Mouse (Mus musculus) 3134 (cell line): Measurements from ENCODE around the gene Fgf22.
"Not testable (repeated sequence)": the region's sequence is repeated elsewhere in the genome, so short reads cannot be mapped to it uniquely, and the experiment has no call there.

Experiments used
- DNase-seq: peaks from one replicate; pipeline ENCODE4 v3.0.0-alpha.2; 2011; ENCODE audit warnings: low spot score; ENCODE audit not compliant: insufficient read length; ENCODE audit errors: extremely low read depth

The Fgf22 gene

DNA sequence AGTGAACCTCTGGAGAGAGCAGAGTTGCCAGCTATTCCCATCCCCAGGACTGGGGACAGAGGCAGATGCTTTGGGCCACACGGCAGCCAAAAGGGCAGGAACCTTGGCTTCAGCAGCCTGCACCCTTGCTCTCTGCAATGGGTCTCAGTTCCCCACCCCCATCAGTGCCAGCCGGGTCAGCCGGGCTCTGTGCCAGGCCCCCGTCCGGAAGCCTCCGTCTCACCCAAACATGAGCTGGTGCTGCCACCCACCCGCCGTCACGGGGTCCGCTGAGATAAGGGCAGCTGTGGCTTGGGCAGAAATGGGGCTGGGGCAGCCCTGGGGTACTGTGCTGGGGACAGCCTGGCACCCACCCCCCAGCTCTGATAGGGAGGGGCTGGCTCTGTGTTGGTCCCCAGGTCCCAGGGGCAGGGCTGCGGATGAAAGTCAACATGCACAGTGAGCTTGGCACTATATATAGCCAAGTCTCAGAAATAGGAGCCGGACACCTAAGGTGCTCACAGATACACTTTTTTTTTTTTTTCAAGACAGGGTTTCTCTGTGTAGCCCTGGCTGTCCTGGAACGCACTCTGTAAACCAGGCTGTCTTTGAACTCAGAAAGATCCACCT, 25.4 kb upstream of the Fgf22 start:
- no peak for DNase-seq

GRCm38 (mm10) chr10:79732500-79732899, 22.4 kb upstream of the Fgf22 start:
- no peak for DNase-seq

DNA sequence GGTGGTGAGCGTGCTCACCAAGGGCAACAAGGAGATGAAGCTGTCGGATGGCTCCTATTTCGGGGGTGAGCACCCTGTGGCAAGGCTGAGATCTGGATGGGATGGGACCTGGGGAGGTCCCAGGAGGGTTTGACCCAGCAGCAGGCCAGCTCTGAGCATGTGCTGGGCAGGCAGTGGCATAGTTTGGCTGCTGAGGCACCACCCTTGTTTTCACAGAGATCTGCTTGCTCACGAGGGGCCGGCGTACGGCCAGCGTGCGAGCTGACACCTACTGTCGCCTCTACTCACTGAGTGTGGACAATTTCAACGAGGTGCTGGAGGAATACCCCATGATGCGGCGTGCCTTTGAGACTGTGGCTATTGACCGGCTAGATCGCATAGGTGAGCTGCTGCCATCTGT, 21.0 kb upstream of the Fgf22 start:
- no peak for DNase-seq

GRCm38 (mm10) chr10:79735361-79735760, 19.5 kb upstream of the Fgf22 start:
- DNase-seq = no peak

DNA sequence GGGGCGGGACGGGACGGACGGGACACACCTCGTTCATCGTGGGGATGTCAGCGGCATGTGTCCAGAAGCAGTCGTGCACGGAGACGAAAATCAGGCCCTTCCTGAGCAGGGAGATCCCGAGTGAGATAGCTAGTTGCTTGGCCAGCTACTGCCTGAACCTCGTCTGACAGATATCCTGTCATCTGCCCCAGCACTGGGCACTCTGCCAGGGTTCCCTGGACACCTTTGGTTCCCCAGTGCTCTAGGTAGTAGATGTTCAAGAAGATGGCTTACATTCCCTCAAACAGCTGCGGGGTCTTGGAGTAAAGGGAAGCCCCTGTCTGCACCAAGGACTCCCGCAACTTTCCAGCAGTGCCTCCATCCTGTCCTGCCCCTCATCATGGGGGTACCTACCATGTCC, 18.2 kb upstream of the Fgf22 start:
- DNase-seq = no peak

DNA sequence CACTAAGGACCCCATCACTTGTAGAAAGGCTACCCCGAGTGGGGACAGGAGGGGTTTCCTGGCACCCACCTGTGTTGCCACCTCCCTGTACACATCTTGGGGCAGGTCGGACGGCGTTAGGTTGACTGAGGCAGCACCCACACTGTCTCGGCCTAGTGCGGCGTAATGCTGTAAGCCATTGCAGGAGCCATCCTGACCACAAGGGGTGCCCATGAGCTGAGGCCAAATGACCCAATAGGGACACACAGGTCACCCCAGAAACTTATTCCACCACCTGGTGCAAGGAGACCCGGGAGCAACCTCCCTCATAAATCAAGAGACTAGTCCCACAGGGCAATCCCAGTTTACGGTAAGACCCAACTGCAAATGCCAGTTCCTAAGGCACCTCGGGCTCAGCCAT, 16.6 kb upstream of the Fgf22 start:
- no peak for DNase-seq

- DNase-seq = no peak
These were observed 15.6 kb upstream of the Fgf22 start for GRCm38 (mm10) chr10:79739234-79739633.

- DNase-seq = no peak
These were observed 14.0 kb upstream of the Fgf22 start for GRCm38 (mm10) chr10:79740863-79741262.

- no peak for DNase-seq
These were observed 11.7 kb upstream of the Fgf22 start for GRCm38 (mm10) chr10:79743161-79743560.

DNA sequence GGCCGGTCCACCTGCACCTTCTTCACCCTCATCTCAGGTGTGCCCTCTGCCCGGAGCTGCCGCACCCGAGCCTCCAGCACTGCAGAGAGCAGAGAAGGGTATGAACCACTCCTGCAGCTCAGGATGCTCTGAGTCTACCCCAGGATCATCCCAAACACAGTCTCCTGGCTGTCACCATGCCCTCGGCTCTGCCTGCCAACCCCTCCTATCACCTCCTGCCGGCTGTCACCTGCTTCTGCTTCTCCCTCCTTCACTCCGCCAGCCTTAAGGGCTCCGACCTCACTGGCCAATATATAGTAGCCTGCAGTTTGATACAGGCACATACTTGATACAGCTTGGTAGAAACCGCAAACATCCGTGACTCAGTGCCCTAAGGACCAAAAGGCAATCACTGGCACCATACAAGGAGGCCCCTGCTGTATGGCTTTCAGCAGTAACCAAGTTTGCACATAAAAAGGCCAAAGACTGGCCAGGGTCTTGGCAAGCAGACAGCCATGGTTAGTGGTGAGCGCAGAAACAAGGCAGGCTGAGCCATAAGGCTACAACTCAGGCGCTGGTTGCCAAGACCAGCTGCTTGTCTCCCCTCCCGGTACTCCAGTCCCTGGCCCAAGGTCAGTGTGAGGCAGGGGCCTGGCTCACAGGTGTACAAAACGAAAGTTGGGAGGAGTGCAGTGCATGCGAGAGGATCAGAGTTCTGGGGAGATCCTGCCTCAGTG, 11.1 kb upstream of the Fgf22 start:
- no peak for DNase-seq

DNA sequence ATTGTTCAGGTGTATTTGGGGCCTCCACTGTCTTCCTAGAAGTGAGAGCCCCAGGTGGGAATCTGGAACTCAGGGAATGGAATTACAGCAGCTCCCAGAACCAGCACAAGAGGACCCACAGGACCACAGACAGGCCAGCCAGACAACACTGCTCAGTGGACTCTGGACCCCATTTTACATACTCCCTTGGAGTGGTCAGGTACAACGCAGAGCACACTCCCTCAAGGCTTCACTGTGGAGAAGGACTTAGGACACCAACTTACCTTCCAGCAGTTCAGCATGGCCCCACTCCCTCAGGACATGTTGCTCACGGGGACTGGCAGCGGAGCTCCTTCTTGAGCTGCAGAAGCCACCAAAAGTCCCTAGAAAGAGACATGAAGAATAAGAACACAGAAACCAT, 9.5 kb upstream of the Fgf22 start:
- DNase-seq = no peak

DNA sequence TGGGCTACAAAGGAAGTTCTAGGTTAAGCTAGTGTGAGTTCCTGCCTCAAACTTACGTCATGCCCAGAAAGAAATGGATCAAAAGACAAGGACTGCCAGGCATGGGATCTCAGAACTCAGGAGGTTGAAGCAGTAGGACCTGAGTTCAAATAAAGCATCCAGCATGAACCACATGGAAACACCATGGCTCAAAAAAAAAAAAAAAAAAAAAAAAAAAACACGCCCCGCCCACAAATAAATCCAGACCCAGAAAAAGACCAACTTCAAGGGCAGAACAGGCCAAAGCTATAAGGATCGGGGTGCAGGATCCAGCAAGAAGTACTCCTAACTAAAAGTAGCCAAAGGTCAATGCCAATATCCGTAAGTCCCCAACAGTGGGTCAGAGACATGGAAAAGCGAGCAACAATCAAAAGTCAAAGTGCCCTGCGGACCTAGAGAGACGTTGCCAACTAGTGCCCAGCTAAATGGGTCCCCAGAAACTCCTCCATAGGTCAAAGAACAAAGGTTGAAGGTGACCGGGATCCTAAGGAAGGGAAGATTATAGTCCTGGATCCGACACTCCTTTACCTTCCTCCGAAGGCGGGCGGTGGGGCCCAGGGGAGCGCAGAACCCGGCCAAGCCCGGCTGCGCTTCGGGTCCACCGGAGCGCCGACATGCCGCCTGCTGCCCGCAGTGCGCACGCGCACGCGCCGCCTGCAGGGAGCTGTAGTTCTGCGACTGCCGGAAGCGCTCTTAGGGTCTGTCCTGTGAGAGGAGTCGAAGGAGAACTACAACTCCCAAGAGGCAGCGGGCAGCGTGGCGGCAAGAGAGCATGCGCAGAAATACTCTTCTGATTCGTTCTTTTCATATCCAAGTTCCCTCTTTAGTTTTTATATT, 8.7 kb upstream of the Fgf22 start, which contains the start of gene Polrmt:
Polrmt (minus strand) TSS at position 684 of the 876 bp plus-strand sequence.
- peak; percentile 97 for DNase-seq

- no peak for DNase-seq
These were observed 8.1 kb upstream of the Fgf22 start for GRCm38 (mm10) chr10:79746774-79747151.

DNA sequence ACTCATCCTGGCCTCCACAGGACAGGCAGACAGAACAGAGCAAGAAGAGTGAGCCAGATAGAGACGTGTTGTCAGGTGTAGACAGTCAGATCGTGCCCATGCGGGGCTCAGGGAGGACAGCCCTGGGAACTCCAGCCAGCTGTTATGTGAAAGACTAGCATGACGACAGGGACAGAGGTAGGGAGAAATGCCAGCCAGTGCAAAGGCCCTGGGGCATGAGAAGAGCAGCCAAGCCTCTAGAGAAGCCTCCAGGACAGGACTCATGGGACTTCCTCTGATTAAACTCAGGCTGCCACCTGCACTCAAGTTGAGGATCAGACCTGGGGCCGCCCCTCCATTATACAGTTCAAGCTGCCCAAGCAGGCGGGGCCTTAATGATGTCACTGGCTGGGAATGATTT, 6.4 kb upstream of the Fgf22 start:
- DNase-seq = no peak

DNA sequence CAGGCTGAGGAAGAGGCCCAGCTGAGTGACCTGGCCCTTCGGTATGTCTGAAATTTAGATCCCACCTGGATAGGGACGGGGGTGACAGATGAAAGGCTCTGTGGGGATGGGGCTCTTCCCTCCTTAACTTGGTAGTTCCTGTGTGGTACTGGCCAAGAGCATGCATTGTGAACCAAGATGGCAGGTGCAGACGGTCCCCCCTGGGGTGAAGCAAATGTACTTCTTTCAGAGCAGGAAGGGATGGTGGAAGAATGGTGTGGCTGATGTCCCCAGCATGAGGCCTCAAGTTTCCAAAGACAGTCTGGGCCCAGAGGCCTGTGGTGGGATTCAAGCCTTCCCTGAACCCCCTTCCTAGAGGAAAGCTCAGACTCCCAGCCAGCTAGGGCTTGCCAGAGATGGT, 978 bp downstream of the Fgf22 start:
- DNase-seq = no peak

DNA sequence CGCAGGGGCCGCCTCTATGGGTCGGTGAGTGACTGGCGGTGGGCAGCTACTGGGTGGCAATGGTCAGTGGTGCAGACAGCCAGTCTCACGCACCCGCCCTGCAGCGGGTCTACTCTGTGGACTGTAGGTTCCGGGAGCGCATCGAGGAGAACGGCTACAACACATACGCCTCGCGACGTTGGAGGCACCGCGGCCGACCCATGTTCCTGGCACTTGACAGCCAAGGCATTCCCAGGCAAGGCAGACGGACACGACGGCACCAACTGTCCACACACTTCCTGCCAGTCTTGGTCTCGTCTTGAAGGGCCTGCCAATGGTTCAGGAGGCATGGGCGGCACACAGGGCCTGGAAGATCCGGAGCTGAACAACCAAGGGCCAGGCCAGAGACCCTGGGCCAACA, 1.8 kb downstream of the Fgf22 start:
- DNase-seq = no peak

DNA sequence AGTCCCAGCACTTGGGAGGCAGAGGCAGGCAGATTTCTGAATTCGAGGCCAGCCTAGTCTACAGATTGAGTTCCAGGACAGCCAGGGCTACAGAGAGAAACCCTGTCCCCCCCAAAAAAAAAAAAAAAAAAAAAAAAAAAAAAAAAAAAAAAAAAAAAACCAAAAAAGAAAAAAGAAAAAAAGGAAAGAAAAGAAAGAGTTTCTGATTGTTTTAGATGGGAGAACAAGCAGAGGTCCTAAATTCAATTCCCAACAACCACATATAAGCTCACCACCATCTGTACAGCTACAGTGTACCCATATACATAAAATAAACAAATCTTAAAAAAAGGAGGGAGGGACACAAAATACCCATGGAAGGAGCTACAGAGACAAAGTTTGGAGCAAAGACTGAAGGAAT, 4.8 kb downstream of the Fgf22 start:
- DNase-seq = not testable (repeated sequence)

DNA sequence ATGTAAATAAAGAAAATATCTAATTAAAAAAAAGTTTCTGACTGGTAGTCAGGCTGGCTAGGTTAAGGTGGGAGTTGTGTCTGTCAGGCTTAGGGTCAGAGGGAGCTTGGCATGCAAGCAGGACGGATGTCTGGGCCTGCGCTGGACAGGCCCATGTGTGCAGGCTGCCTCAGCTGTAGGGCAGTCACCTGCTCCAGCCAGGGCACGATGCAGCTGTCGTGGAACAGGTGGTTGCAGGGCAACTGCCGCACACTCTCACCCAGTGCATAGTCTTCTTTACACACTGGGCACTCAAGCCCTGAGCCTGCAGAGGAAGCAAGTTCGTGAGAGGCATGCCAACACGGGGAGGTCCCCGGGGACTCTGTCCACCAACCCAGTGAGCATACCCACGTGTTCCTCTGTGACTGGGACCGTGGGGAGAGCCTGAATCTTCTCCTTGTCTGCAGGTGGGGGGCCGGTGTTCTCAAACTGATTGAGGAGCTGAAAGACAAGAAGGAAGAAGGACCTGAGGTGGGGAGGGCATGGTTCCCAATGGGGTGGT, 5.8 kb downstream of the Fgf22 start:
- no peak for DNase-seq

DNA sequence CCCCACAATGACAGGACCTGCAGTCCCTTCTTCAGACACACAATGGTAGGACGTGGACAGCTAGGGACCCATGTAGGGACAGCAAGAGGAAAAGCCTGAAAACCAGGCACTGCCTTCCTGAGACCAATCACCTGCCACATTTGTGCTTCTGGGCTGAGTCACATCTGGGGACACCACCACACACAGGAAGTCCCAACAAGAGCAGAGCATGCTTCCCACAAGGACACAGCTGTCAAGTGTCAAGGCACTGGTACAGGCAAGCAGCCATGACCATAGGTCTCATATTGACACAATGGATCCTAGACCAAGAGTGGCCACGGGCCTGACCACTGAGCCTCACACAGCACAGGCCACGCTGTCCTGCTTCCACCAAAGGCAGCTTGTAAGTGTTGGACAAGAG, 8.0 kb downstream of the Fgf22 start:
- DNase-seq = no peak

DNA sequence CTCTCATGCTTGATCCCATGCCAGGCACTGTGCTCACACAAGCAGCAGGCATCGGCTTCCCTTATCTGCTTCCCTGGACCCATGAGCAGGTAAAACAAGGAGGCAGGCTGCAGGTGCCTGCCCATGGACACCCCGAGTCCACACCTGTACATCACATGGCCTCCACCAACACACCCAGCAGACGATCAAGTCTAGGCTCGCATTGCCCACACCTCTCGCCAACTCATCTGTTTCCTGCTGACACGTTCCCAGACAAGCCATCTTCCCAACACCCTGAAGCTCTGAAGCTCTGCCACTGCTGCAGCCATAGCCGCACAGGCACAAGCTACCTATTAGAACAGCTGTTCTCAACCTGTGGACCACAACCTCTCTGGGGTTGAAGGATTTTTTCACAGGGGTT, 9.4 kb downstream of the Fgf22 start:
- no peak for DNase-seq

GRCm38 (mm10) chr10:79765228-79765745, 10.4 kb downstream of the Fgf22 start:
- no peak for DNase-seq
